ENCODE assay signal across 32 mouse cellular contexts in the genomic region with DNA sequence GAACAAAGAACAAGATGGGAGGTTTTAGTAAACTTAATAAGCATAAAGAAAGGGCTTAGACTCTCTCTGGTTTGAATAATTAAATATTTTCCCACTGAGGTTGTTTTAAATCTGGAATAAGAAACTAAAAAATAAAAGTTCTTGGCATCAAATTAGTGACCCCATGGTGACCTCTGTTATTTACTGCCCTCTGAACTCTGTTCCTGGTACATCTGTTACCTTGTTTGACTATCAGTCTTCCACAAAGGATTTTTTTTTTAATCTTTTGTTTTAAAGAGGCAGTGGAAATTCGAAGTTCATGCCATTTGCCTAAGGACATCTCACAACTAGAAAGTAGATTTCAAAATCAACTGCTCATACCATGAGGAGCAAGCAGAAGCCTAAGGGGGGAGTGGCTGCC.
"Had no signal": no experiment of that assay in that cellular context is flagged by ENCODE, and none has a peak within 500 bp of the region (broad histone marks: within the 10 kb centered on the region; RNA-seq: fewer than 3 reads in every experiment).

No protein-coding gene starts in this region.

- H3K4me3 ChIP-seq: heart, embryonic 10.5 days; heart, embryonic 12.5 days; heart, embryonic 13.5 days; heart, embryonic 15.5 days; hindbrain, embryonic 10.5 days; hindbrain, embryonic 12.5 days; hindbrain, embryonic 13.5 days; hindbrain, embryonic 15.5 days; intestine, embryonic 15.5 days; kidney, embryonic 15.5 days; layer of hippocampus, adult 2 months; left cerebral cortex, adult 2 months had no signal

- ATAC-seq: hindbrain, embryonic 16.5 days; hindbrain, postnatal 0 days; inflammation-experienced regulatory T-cells, adult 6 months; intestine, embryonic 15.5 days; intestine, embryonic 16.5 days; intestine, postnatal 0 days had no signal

- DNase-seq: heart, postnatal 10 days; heart, postnatal 14 days; heart, postnatal 36 days; heart, postnatal 4 days; kidney, adult 11 months; kidney, adult 18-20 months; kidney, adult 8-10 months; kidney, postnatal 14 days; kidney, postnatal 36 days; kidney, postnatal 4 days; layer of hippocampus, adult 9-11 months; layer of hippocampus, postnatal 36 days had no signal

- H3K4me2 ChIP-seq: heart, embryonic 11.5 days; heart, embryonic 12.5 days; heart, embryonic 13.5 days; heart, embryonic 15.5 days; hindbrain, embryonic 12.5 days; hindbrain, embryonic 13.5 days; hindbrain, embryonic 14.5 days; hindbrain, embryonic 15.5 days; intestine, embryonic 15.5 days; kidney, embryonic 15.5 days had no signal

- H3K27ac ChIP-seq: heart, embryonic 10.5 days; heart, embryonic 13.5 days; heart, embryonic 15.5 days; hindbrain, embryonic 10.5 days; hindbrain, embryonic 12.5 days; hindbrain, embryonic 13.5 days; hindbrain, embryonic 14.5 days; hindbrain, embryonic 15.5 days; hindbrain, postnatal 0 days; intestine, embryonic 15.5 days; kidney, embryonic 15.5 days; kidney, postnatal 0 days; layer of hippocampus, adult 2 months; left cerebral cortex, adult 2 months had no signal

- H3K9ac ChIP-seq: heart, embryonic 12.5 days; heart, embryonic 13.5 days; heart, embryonic 15.5 days; hindbrain, embryonic 12.5 days; hindbrain, embryonic 13.5 days; hindbrain, embryonic 14.5 days; hindbrain, embryonic 15.5 days; intestine, embryonic 15.5 days; kidney, embryonic 15.5 days had no signal

- H3K27me3 ChIP-seq: heart, embryonic 12.5 days; heart, embryonic 13.5 days; heart, embryonic 15.5 days; hindbrain, embryonic 12.5 days; hindbrain, embryonic 13.5 days; hindbrain, embryonic 15.5 days; intestine, embryonic 15.5 days; kidney, embryonic 15.5 days had no signal

- H3K9me3 ChIP-seq: heart, embryonic 10.5 days; heart, embryonic 12.5 days; heart, embryonic 13.5 days; heart, embryonic 15.5 days; hindbrain, embryonic 10.5 days; hindbrain, embryonic 12.5 days; hindbrain, embryonic 13.5 days; hindbrain, embryonic 15.5 days; intestine, embryonic 15.5 days; kidney, embryonic 15.5 days had no signal

- H3K4me1 ChIP-seq: heart, embryonic 10.5 days; heart, embryonic 12.5 days; heart, embryonic 13.5 days; heart, embryonic 15.5 days; hindbrain, embryonic 10.5 days; hindbrain, embryonic 12.5 days; hindbrain, embryonic 13.5 days; hindbrain, embryonic 15.5 days; intestine, embryonic 15.5 days had no signal

- H3K36me3 ChIP-seq: heart, embryonic 10.5 days; heart, embryonic 12.5 days; heart, embryonic 13.5 days; heart, embryonic 15.5 days; hindbrain, embryonic 10.5 days; hindbrain, embryonic 12.5 days; hindbrain, embryonic 13.5 days; hindbrain, embryonic 15.5 days; intestine, embryonic 15.5 days; kidney, embryonic 15.5 days had no signal
